Mouse (Mus musculus): ENCODE measurements around the gene Fbxl5. TPM values are rescaled to one million over a fixed set of nuclear protein-coding genes. Genes with fewer than 3 reads are reported as not detected.
A peak's percentile ranks its signal among the peaks of the same experiment; 100 is the strongest.

Gene Fbxl5
- polyA plus RNA-seq, 1 experiment from 2014 or later, result 71.3 TPM

GRCm38 (mm10) chr5:43822824-43823223, 1.4 kb upstream of the Fbxl5 start:
- no peak overlapping the region for H3K4me2 ChIP-seq (replicated peaks; ENCODE audit: low read depth, low read length)
- no peak overlapping the region for H3K4me3 ChIP-seq (ENCODE audit: low read depth, low read length)
- no peaks in the 10 kb centered on the region for H3K27me3 ChIP-seq (ENCODE audit: control insufficient read depth, insufficient read depth, low read length)
- WGBS, result 81% methylated on average over 3 of the region's 3 CpGs
- H3K9me3 ChIP-seq (ENCODE audit: control insufficient read depth, low read depth, low read length), result no peaks in the 10 kb centered on the region
- H3K27ac ChIP-seq (ENCODE audit: low read length), result no peak overlapping the region
- no peak for ATAC-seq (ENCODE audit: insufficient number of reproducible peaks, insufficient read depth, low FRiP score, low read depth)
- no peaks in the 10 kb centered on the region for H3K36me3 ChIP-seq (ENCODE audit: control insufficient read depth, insufficient read depth, low read length)
- no peak overlapping the region for H3K9ac ChIP-seq (replicated peaks; ENCODE audit: low read depth, low read length)
- no peaks in the 10 kb centered on the region for H3K4me1 ChIP-seq (ENCODE audit: control insufficient read depth, insufficient read depth, low read length)

- no peak for ATAC-seq (ENCODE audit: insufficient number of reproducible peaks, insufficient read depth, low FRiP score, low read depth)
Measured at GRCm38 (mm10) chr5:43822199-43822598, 761 bp upstream of the Fbxl5 start.

GRCm38 (mm10) chr5:43820785-43821184, 653 bp downstream of the Fbxl5 start:
- Histone ChIP-seq H3K27me3 (ENCODE audit: control insufficient read depth, insufficient read depth, low read length) (no peaks in the 10 kb centered on the region), H3K27ac (ENCODE audit: low read length) (no peak overlapping the region), H3K9ac (replicated peaks; ENCODE audit: low read depth, low read length) (no peak overlapping the region), H3K4me1 (ENCODE audit: control insufficient read depth, insufficient read depth, low read length) (no peaks in the 10 kb centered on the region), H3K4me2 (replicated peaks; ENCODE audit: low read depth, low read length) (no peak overlapping the region), H3K9me3 (ENCODE audit: control insufficient read depth, low read depth, low read length) (no peaks in the 10 kb centered on the region), H3K4me3 (ENCODE audit: low read depth, low read length) (no peak overlapping the region), H3K36me3 (ENCODE audit: control insufficient read depth, insufficient read depth, low read length) (no peaks in the 10 kb centered on the region)
- ATAC-seq (ENCODE audit: insufficient number of reproducible peaks, insufficient read depth, low FRiP score, low read depth), result no peak
- 82% methylated on average over 11 of the region's 11 CpGs for WGBS

More at GRCm38 (mm10) chr5:43822199-43822598, 761 bp upstream of the Fbxl5 start:
- H3K4me3 ChIP-seq (ENCODE audit: low read depth, low read length), result no peak overlapping the region
- no peaks in the 10 kb centered on the region for H3K4me1 ChIP-seq (ENCODE audit: control insufficient read depth, insufficient read depth, low read length)
- 89% methylated on average over 8 of the region's 8 CpGs for WGBS
- H3K27me3 ChIP-seq (ENCODE audit: control insufficient read depth, insufficient read depth, low read length), result no peaks in the 10 kb centered on the region
- no peak overlapping the region for H3K9ac ChIP-seq (replicated peaks; ENCODE audit: low read depth, low read length)
- no peaks in the 10 kb centered on the region for H3K9me3 ChIP-seq (ENCODE audit: control insufficient read depth, low read depth, low read length)
- no peaks in the 10 kb centered on the region for H3K36me3 ChIP-seq (ENCODE audit: control insufficient read depth, insufficient read depth, low read length)
- no peak overlapping the region for H3K27ac ChIP-seq (ENCODE audit: low read length)
- H3K4me2 ChIP-seq (replicated peaks; ENCODE audit: low read depth, low read length), result no peak overlapping the region

GRCm38 (mm10) chr5:43818695-43819094, 2.7 kb downstream of the Fbxl5 start, which contains the start of gene Bst1:
TSS of gene Bst1 (plus strand) at chr5:43818885.
- Histone ChIP-seq H3K4me2 (replicated peaks; ENCODE audit: low read depth, low read length) (no peak within 1 kb of the TSS), H3K9me3 (ENCODE audit: control insufficient read depth, low read depth, low read length) (no peaks in the 10 kb centered on the region), H3K27me3 (ENCODE audit: control insufficient read depth, insufficient read depth, low read length) (no peaks in the 10 kb centered on the region), H3K9ac (replicated peaks; ENCODE audit: low read depth, low read length) (no peak within 1 kb of the TSS), H3K36me3 (ENCODE audit: control insufficient read depth, insufficient read depth, low read length) (no peaks in the 10 kb centered on the region), H3K27ac (ENCODE audit: low read length) (no peak within 1 kb of the TSS), H3K4me1 (ENCODE audit: control insufficient read depth, insufficient read depth, low read length) (no peaks in the 10 kb centered on the region), H3K4me3 (ENCODE audit: low read depth, low read length) (no peak within 1 kb of the TSS)
- WGBS, result 42% methylated on average over 12 of the region's 12 CpGs
- no peak for ATAC-seq (ENCODE audit: insufficient number of reproducible peaks, insufficient read depth, low FRiP score, low read depth)

- H3K4me2 ChIP-seq (replicated peaks; ENCODE audit: low read depth, low read length), result no peak overlapping the region
- no peak overlapping the region for H3K27ac ChIP-seq (ENCODE audit: low read length)
- H3K9me3 ChIP-seq (ENCODE audit: control insufficient read depth, low read depth, low read length), result no peaks in the 10 kb centered on the region
- H3K4me1 ChIP-seq (ENCODE audit: control insufficient read depth, insufficient read depth, low read length), result no peaks in the 10 kb centered on the region
- WGBS, result 34% methylated on average over 1 of the region's 1 CpGs
- H3K27me3 ChIP-seq (ENCODE audit: control insufficient read depth, insufficient read depth, low read length), result no peaks in the 10 kb centered on the region
- ATAC-seq (ENCODE audit: insufficient number of reproducible peaks, insufficient read depth, low FRiP score, low read depth), result no peak
- no peak overlapping the region for H3K9ac ChIP-seq (replicated peaks; ENCODE audit: low read depth, low read length)
- H3K36me3 ChIP-seq (ENCODE audit: control insufficient read depth, insufficient read depth, low read length), result no peaks in the 10 kb centered on the region
- no peak overlapping the region for H3K4me3 ChIP-seq (ENCODE audit: low read depth, low read length)
Measured at GRCm38 (mm10) chr5:43815769-43816168, 5.7 kb downstream of the Fbxl5 start.

GRCm38 (mm10) chr5:43814536-43814935, 6.9 kb downstream of the Fbxl5 start:
- Histone ChIP-seq H3K4me1 (ENCODE audit: control insufficient read depth, insufficient read depth, low read length) (no peaks in the 10 kb centered on the region), H3K4me2 (replicated peaks; ENCODE audit: low read depth, low read length) (no peak overlapping the region), H3K9ac (replicated peaks; ENCODE audit: low read depth, low read length) (no peak overlapping the region), H3K36me3 (ENCODE audit: control insufficient read depth, insufficient read depth, low read length) (no peaks in the 10 kb centered on the region), H3K4me3 (ENCODE audit: low read depth, low read length) (no peak overlapping the region), H3K27me3 (ENCODE audit: control insufficient read depth, insufficient read depth, low read length) (no peaks in the 10 kb centered on the region), H3K9me3 (ENCODE audit: control insufficient read depth, low read depth, low read length) (no peaks in the 10 kb centered on the region), H3K27ac (ENCODE audit: low read length) (no peak overlapping the region)
- WGBS, result 81% methylated on average over 2 of the region's 2 CpGs
- ATAC-seq (ENCODE audit: insufficient number of reproducible peaks, insufficient read depth, low FRiP score, low read depth), result no peak

- no peak overlapping the region for H3K9ac ChIP-seq (replicated peaks; ENCODE audit: low read depth, low read length)
- peak; percentile 90 for ATAC-seq (ENCODE audit: insufficient number of reproducible peaks, insufficient read depth, low FRiP score, low read depth)
Measured at GRCm38 (mm10) chr5:43810427-43811062, 10.9 kb downstream of the Fbxl5 start.

GRCm38 (mm10) chr5:43807744-43808696, 13.4 kb downstream of the Fbxl5 start:
- no peaks in the 10 kb centered on the region for H3K9me3 ChIP-seq (ENCODE audit: control insufficient read depth, low read depth, low read length)
- H3K4me3 ChIP-seq (ENCODE audit: low read depth, low read length), result peak overlapping the region; percentile 43
- H3K4me1 ChIP-seq (ENCODE audit: control insufficient read depth, insufficient read depth, low read length), result no peaks in the 10 kb centered on the region
- 4% methylated on average over 48 of the region's 48 CpGs for WGBS
- H3K9ac ChIP-seq (replicated peaks; ENCODE audit: low read depth, low read length), result peak overlapping the region; percentile 71
- peak overlapping the region; percentile 61 for H3K4me2 ChIP-seq (replicated peaks; ENCODE audit: low read depth, low read length)
- ATAC-seq (ENCODE audit: insufficient number of reproducible peaks, insufficient read depth, low FRiP score, low read depth), result peak; percentile 83
- H3K27ac ChIP-seq (ENCODE audit: low read length), result peak overlapping the region; percentile 69; the same call in 1 of the 2 replicates
- no peaks in the 10 kb centered on the region for H3K27me3 ChIP-seq (ENCODE audit: control insufficient read depth, insufficient read depth, low read length)
- H3K36me3 ChIP-seq (ENCODE audit: control insufficient read depth, insufficient read depth, low read length), result no peaks in the 10 kb centered on the region

More at GRCm38 (mm10) chr5:43810427-43811062, 10.9 kb downstream of the Fbxl5 start:
- no peaks in the 10 kb centered on the region for H3K36me3 ChIP-seq (ENCODE audit: control insufficient read depth, insufficient read depth, low read length)
- no peaks in the 10 kb centered on the region for H3K4me1 ChIP-seq (ENCODE audit: control insufficient read depth, insufficient read depth, low read length)
- H3K27ac ChIP-seq (ENCODE audit: low read length), result 0 out of 2 replicates have a peak overlapping the region, but pooled peaks have one; percentile 67
- no peak overlapping the region for H3K4me2 ChIP-seq (replicated peaks; ENCODE audit: low read depth, low read length)
- no peaks in the 10 kb centered on the region for H3K27me3 ChIP-seq (ENCODE audit: control insufficient read depth, insufficient read depth, low read length)
- no peak overlapping the region for H3K4me3 ChIP-seq (ENCODE audit: low read depth, low read length)
- 70% methylated on average over 1 of the region's 1 CpGs for WGBS
- H3K9me3 ChIP-seq (ENCODE audit: control insufficient read depth, low read depth, low read length), result no peaks in the 10 kb centered on the region

All from stomach, embryonic 14.5 days (tissue).